Mouse (Mus musculus): Measurements from ENCODE around the gene Cfap46. TPM values are rescaled to one million over a fixed set of nuclear protein-coding genes. Genes with fewer than 3 reads are reported as not detected.
"Not testable (repeated sequence)": the region's sequence is repeated elsewhere in the genome, so short reads cannot be mapped to it uniquely, and the experiment has no call there.

Cfap46 gene
- polyA plus RNA-seq, 1 experiment, result not detected

GRCm38 (mm10) chr7:139685336-139685735 lies 1.7 kb upstream of the Cfap46 start:
- Histone ChIP-seq H3K27ac (ENCODE audit: control insufficient read depth, insufficient read depth, low read depth, low read length, poor library complexity) (no peak overlapping the region), H3K4me3 (replicated peaks; ENCODE audit: control insufficient read depth, low read depth, low read length) (no peak overlapping the region), H3K4me1 (ENCODE audit: control insufficient read depth, insufficient read depth, low read length) (no peaks in the 10 kb centered on the region)
- TF ChIP-seq CTCF (IDR thresholded peaks at IDR 0.05; ENCODE audit: control insufficient read depth, insufficient read depth, low read length), result no peak
- no peak for TF ChIP-seq POLR2A (IDR thresholded peaks at IDR 0.05; ENCODE audit: borderline replicate concordance, control insufficient read depth, low read depth, low read length)

DNA sequence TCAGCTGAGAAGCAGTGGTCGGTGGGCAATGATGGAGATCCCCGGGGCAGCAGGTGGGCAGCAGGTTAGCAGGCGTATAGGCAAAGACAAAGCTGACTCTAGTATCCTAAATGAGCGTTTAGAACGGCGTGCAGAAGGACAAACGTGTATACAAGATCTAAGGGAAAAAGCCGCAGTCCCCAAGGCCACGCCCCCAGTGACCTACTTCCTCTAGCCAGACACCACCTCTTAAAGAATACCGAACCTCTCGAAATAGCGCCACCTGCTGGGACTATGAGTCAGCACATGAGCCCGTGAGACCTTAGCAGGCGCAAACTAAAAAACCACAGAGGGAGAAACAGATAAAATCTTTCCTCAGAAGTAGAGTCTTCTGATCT lies 924 bp upstream of the Cfap46 start:
- under 1% methylated on average over 14 of the region's 14 CpGs for WGBS
- H3K4me1 ChIP-seq (ENCODE audit: control insufficient read depth, insufficient read depth, low read length), result no peaks in the 10 kb centered on the region
- no peak for TF ChIP-seq POLR2A (IDR thresholded peaks at IDR 0.05; ENCODE audit: borderline replicate concordance, control insufficient read depth, low read depth, low read length)
- TF ChIP-seq CTCF (IDR thresholded peaks at IDR 0.05; ENCODE audit: control insufficient read depth, insufficient read depth, low read length), result peak; percentile 72
- peak overlapping the region; percentile 59 for H3K4me3 ChIP-seq (replicated peaks; ENCODE audit: control insufficient read depth, low read depth, low read length)
- H3K27ac ChIP-seq (ENCODE audit: control insufficient read depth, insufficient read depth, low read depth, low read length, poor library complexity), result no peak overlapping the region

DNA sequence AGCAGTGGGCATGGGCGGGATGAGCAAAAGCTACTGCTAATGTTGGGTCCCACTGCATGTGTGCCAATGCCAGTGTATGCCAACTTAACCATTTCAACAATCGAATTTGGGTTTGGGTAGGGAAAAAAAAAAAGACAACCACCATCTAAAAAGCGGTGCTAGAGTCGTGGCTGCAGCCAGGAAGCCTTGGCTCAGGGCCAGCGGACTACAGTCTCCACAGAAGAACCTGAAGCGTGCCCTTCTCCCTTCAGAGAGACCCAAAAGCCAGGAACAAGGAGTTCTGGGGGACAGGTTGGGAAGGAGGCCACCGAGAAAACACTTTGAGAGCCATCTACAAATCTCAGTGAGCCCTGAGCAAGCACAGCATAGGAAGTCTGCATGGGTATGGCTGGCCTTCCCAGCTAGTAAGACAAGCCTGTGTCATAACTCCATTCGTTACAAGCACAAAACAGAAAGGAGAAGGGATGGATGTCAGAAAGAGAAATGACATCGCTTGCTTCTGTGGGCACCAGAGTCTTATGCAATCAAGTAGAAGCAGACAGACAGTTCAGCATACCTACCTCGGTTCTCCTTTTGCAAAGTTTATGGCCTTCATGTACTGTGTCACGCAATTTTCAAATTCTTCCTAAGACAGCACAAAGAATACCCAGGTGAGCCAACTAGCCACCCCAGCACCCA lies 1.6 kb downstream of the Cfap46 start:
- TF ChIP-seq POLR2A (IDR thresholded peaks at IDR 0.05; ENCODE audit: borderline replicate concordance, control insufficient read depth, low read depth, low read length) (no peak), CTCF (IDR thresholded peaks at IDR 0.05; ENCODE audit: control insufficient read depth, insufficient read depth, low read length) (no peak)

DNA sequence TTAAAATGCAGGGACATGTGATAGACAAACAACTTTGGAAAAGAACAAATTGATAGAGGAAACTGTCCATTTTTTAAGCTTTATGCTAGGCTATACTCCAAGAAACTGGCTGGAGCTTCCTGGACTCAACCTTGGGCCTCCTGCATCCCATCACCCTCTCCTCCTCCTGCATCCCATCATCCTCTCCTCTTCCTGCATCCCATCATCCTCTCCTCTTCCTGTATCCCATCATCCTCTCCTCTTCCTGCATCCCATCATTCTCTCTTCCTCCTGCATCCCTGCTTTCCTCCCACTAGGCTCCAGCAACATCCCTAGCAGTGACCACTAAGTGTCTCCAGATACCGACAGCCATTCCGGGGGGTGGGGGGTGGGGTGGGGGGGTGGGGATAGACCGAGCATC lies 7.2 kb downstream of the Cfap46 start:
- H3K4me3 ChIP-seq (replicated peaks; ENCODE audit: control insufficient read depth, low read depth, low read length), result no peak overlapping the region
- WGBS, result 76% methylated on average over 3 of the region's 3 CpGs
- H3K4me1 ChIP-seq (ENCODE audit: control insufficient read depth, insufficient read depth, low read length), result no peaks in the 10 kb centered on the region
- no peak for TF ChIP-seq POLR2A (IDR thresholded peaks at IDR 0.05; ENCODE audit: borderline replicate concordance, control insufficient read depth, low read depth, low read length)
- no peak for TF ChIP-seq CTCF (IDR thresholded peaks at IDR 0.05; ENCODE audit: control insufficient read depth, insufficient read depth, low read length)
- no peak overlapping the region for H3K27ac ChIP-seq (ENCODE audit: control insufficient read depth, insufficient read depth, low read depth, low read length, poor library complexity)

More for the DNA sequence above, 1.6 kb downstream of the Cfap46 start:
- H3K27ac ChIP-seq (ENCODE audit: control insufficient read depth, insufficient read depth, low read depth, low read length, poor library complexity), result no peak overlapping the region
- WGBS, result 40% methylated on average over 11 of the region's 11 CpGs
- no peak overlapping the region for H3K4me3 ChIP-seq (replicated peaks; ENCODE audit: control insufficient read depth, low read depth, low read length)
- H3K4me1 ChIP-seq (ENCODE audit: control insufficient read depth, insufficient read depth, low read length), result no peaks in the 10 kb centered on the region

GRCm38 (mm10) chr7:139666871-139667270 lies 16.7 kb downstream of the Cfap46 start:
- WGBS, result 71% methylated on average over 8 of the region's 8 CpGs
- H3K27ac ChIP-seq (ENCODE audit: control insufficient read depth, insufficient read depth, low read depth, low read length, poor library complexity), result no peak overlapping the region
- H3K4me3 ChIP-seq (replicated peaks; ENCODE audit: control insufficient read depth, low read depth, low read length), result no peak overlapping the region
- H3K4me1 ChIP-seq (ENCODE audit: control insufficient read depth, insufficient read depth, low read length), result no peaks in the 10 kb centered on the region
- TF ChIP-seq POLR2A (IDR thresholded peaks at IDR 0.05; ENCODE audit: borderline replicate concordance, control insufficient read depth, low read depth, low read length), result no peak
- no peak for TF ChIP-seq CTCF (IDR thresholded peaks at IDR 0.05; ENCODE audit: control insufficient read depth, insufficient read depth, low read length)

GRCm38 (mm10) chr7:139663318-139663717 lies 20.3 kb downstream of the Cfap46 start:
- 29% methylated on average over 3 of the region's 3 CpGs for WGBS
- TF ChIP-seq CTCF (IDR thresholded peaks at IDR 0.05; ENCODE audit: control insufficient read depth, insufficient read depth, low read length), result no peak
- no peak for TF ChIP-seq POLR2A (IDR thresholded peaks at IDR 0.05; ENCODE audit: borderline replicate concordance, control insufficient read depth, low read depth, low read length)
- Histone ChIP-seq H3K27ac (ENCODE audit: control insufficient read depth, insufficient read depth, low read depth, low read length, poor library complexity) (no peak overlapping the region), H3K4me3 (replicated peaks; ENCODE audit: control insufficient read depth, low read depth, low read length) (no peak overlapping the region), H3K4me1 (ENCODE audit: control insufficient read depth, insufficient read depth, low read length) (no peaks in the 10 kb centered on the region)

- H3K4me1 ChIP-seq (ENCODE audit: control insufficient read depth, insufficient read depth, low read length); H3K27ac ChIP-seq (ENCODE audit: control insufficient read depth, insufficient read depth, low read depth, low read length, poor library complexity); H3K4me3 ChIP-seq (replicated peaks; ENCODE audit: control insufficient read depth, low read depth, low read length): not testable (repeated sequence)
- 90% methylated on average over 28 of the region's 28 CpGs for WGBS
Measured at GRCm38 (mm10) chr7:139659901-139660300, 23.7 kb downstream of the Cfap46 start.

DNA sequence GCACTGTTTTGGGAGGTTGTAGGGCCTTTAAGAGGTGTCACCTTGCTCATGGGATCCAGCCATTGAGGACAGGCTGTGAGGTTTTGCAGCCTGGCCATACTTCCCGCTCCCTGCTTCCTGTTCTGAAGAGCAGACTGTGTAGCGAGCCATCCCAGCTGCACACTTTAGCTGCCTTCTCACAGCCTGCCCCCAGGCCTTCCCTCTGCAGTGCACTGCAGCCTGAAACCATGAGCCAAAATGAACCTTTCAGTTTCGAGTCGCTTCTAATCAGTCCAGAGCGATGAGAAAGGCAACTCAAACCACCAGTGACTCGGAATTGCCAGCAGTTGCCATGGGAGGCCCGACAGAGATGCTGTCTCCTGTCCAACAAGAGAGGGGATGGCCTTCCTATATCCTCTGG lies 33.9 kb downstream of the Cfap46 start:
- TF ChIP-seq POLR2A (IDR thresholded peaks at IDR 0.05; ENCODE audit: borderline replicate concordance, control insufficient read depth, low read depth, low read length) (no peak), CTCF (IDR thresholded peaks at IDR 0.05; ENCODE audit: control insufficient read depth, insufficient read depth, low read length) (no peak)
- WGBS, result 57% methylated on average over 7 of the region's 7 CpGs

More for the DNA sequence above, 33.9 kb downstream of the Cfap46 start:
- no peak overlapping the region for H3K27ac ChIP-seq (ENCODE audit: control insufficient read depth, insufficient read depth, low read depth, low read length, poor library complexity)
- no peak overlapping the region for H3K4me3 ChIP-seq (replicated peaks; ENCODE audit: control insufficient read depth, low read depth, low read length)
- no peaks in the 10 kb centered on the region for H3K4me1 ChIP-seq (ENCODE audit: control insufficient read depth, insufficient read depth, low read length)
